Mouse (Mus musculus) leukemia stem cell, adult 10-12 weeks (primary cell): Measurements from ENCODE around the gene Abhd16a. TPM values are rescaled to one million over a fixed set of nuclear protein-coding genes. Genes with fewer than 3 reads are reported as not detected.

Experiments used
- polyA plus RNA-seq: library from polyadenylated mRNA; stranded (reverse); fragments of >175 nt; gene quantifications from 2 replicates; pipeline ENCODE4 v1.2.3, GENCODE M21; 2012; ENCODE audit warnings: low replicate concordance

Abhd16a gene
- polyA plus RNA-seq: 312 and 354 TPM in 2 replicates

DNA sequence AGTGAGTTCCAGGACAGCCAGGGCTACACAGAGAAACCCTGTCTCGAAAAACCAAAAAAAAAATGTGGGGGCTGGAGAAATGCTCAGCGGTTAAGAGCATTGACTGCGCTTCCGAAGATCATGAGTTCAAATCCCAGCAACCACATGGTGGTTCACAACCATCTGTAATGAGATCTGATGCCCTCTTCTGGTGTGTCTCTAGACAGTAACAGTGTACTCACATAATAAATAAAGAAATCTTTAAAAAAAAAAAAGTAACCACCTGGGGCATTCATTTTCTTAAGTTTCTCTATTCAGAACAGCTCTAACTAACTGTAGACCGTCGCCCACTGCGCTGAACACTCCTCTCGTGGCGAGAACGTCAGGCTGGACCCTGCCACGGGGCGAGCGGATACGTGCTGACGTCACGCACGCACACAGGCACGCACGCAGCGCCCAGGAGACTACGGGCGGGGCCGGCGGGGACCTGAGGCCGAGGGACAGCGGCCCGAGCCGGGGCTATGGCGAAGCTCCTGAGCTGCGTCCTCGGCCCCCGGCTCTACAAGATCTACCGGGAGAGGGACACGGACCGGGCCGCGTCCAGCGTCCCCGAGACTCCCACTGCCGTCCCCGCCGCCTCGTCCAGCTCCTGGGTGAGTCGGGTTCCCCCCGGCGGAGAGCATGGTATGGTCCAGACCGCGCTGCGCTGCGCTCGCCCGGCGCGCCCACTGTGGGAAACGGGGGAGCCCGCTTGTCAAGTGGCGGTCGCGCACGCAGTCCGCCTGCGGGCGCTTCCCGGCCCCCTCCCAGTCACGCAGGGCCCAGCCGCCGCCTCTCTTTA lies at the start of gene Abhd16a:
Gene Abhd16a, plus strand, starts transcription at position 439 of the 820 bp plus-strand sequence.

DNA sequence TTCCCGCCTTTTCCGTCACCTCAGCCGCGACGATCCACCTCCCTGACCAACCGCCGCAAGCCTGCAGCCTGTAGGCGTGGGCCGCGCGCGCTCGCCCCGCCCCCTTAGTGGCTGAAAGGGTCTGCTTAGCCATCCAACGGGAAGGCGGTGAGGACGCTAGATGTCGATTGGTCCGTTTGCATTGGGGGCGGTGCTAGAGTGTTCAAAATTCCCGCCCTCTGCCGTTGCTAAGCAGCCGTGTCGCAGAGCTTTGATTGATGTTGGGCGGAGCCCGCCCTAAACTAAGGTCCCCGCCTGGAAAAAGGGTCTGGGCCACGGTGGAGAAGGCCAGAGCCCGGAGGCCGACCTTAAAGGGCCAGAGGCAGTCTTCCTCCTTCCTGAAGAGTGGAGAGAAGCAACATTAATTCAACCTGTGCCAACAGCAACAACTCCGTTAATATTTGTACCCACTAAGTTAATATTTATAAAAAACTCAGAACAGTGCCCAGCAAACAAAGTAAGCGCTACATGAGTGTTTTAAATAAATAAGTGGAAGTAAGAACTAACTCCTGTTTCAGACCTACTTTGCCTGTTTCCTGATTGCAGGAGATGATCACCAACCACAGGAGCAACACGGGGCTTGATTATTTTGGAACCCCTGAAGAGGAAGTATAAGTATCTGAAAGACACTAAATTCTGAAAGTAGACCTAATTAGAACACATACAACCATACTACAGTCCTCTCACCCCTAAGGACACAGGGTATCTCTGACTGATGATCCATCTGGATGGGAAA lies 42.2 kb upstream of the Abhd16a start, which contains the start of gene Msh5:
Gene Msh5, minus strand, starts transcription at position 65 of the 775 bp plus-strand sequence.

DNA sequence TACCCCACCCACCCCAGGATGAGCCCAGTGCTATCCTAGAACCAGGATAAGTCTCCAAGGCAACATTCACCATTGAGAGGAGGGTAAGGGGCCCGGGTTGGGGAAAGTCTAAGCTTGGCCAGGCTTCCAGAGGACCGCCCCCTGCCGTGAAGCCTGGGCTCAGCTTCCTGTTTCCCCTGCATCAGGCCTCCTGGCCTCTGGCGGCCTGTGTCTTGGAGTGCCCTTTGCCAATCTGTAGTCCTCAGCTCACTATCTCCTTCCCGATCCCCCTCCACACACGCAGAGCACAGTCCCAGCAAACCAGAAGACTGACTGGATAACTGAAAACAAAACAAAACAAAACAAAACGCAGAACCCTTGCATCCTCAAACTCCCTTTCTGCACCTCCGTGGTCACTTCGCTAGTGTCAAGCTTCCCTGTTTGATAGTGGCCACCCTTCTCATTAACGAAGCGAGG lies 39.5 kb upstream of the Abhd16a start, which contains the start of gene Clic1:
Gene Clic1, plus strand, starts transcription at position 406 of the 456 bp plus-strand sequence.

DNA sequence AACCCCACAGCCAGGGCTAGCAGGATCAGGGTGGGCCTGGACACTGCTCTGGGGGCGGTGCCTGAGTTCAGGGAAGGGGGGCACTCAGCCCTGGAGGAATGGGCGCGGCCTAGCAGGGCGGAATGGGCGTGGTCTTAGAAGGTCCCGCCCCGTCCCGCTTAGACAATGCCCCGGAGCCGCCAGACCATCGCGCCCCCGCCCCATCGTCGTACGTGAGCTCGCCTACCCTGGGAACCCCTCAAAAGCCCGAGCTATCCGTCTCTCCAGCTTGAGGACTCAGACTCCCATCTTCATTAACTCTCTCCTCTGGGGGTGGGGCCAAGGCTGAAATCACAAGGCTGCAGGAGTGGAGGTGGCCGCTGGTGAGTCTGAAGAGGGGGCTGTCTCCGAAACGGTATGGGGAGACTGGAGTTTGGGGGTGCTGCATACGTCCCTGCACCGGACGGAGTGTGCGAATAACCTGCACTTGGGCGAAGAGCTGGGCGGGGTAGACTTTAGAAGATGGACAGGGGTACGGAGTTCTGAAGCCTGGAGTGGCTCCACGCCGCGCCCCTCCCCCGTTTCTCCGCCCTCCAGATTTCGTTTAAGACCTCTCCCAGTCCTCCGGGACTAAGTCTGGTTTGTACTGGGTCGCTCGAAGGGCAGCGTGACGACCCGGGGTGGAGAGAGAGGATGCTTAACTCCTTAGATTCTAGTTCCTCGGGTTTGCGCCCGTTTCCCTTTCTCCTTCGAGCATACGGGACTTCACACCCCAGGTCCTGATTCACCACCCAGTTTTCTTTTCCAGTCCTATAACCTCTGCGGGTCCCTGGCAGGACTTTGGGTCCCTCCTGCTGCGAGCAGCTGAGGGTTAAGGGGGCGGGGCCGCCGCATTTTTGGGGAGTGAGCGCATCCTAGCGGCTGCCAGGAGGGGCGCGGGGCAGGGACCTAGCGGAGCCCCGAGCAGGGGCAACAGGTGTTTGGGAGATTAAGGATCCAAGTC lies 29.9 kb upstream of the Abhd16a start, which contains the start of gene Ddah2:
Gene Ddah2, plus strand, starts transcription at position 125 of the 982 bp plus-strand sequence.

DNA sequence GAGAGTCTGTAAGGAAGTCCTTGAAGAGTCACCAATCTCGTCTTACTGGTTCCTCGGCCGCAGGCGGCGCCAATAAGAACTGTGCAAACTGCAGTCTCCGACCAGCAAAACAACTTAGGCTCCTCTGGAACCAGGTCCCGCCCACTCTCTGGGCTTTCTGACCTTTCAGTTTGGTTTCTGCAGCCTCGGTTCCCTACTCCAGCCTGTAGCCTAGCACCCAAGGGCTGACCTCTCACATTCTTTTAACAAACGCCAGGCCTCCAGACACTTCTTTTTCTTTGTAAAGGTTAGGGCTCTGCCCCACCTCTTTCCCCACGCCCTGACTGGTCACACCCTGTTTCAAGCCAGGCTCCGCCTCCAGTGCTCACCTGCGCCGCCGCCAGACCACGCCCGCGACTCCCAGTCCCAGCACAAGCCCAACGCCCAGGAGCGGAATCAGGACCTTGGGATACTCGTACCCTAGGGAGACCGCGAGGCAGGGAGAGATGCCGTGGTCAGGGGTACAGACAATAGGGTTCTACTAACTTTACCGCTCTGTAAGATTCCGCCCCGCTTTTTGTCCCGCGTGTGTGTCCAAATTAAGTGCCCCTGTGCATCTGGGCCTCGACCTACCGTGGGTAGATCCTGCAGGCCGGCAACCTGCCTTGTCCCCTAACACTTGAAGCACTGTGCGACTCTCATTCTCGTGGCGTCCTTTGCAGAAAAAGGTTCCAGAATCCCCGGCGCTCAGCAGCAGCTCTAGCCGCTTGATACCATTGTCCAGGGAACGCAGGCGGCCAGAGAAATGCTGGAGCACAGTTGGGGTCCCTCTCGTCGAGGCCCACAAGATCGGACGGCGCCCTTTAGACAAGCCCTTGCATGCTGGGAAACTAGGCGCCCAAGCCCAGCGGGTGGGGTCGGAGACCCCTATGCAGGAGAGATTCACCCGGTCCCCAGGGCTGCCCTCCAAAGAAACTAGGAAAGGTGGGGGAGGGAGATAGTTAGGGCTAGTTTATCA lies 23.8 kb upstream of the Abhd16a start, which contains the start of gene Ly6g6c:
Gene Ly6g6c, plus strand, starts transcription at position 438 of the 997 bp plus-strand sequence.

DNA sequence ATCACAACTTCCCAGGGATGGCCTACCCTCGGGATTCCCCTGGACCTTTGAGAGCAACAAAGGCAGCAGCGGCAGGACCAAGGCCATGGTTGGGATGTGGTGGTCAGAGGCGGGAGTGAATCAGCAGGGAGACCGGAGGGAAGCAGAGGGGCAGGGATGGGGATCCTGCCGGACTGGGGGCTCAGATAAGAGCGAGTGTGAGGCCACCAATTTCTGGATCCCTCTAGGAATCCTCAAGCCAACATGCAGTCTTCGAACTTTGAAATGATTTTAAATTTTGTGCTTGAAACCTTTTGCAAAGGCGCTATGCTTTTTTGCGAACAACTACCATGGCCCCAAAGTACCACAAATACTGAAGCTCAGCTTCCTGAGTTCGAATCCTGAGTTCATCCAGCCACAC lies 23.0 kb upstream of the Abhd16a start, which contains the start of gene Mpig6b:
Gene Mpig6b, minus strand, starts transcription at position 101 of the 400 bp plus-strand sequence.

DNA sequence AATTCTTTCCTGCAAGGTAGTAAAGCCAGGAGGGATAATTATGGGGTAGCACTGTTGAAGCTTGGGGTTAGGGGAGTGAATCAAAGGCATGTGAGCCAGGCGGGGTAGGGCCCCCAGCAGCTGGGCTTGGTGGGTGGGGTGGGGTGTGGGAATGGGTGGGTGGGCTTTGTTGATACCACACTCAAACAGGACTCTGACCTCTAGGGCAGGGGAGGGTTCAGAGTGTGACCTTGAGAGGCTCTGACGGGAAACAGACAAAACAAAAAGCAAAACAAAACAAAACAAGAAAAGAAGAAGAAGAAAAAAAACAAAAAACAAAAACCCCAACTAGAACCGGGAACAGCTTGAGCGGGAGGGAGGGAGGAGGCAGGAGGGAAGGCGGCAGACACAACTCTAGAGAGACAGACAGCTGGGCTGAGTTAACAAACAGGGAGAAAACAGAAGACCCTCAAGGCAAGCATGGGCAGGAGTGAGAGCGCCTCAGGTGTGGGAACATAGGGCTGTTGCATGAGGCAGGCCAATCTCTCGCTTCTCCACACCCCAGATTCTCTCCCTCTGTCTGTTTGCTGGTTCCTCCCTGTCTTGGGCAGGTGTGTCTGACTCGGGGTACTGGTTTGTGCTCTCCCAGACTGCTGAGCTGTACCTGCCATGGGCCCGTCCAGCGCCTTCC lies 12.4 kb upstream of the Abhd16a start, which contains the start of gene Ly6g6e:
Gene Ly6g6e, plus strand, starts transcription at position 396 of the 670 bp plus-strand sequence.

DNA sequence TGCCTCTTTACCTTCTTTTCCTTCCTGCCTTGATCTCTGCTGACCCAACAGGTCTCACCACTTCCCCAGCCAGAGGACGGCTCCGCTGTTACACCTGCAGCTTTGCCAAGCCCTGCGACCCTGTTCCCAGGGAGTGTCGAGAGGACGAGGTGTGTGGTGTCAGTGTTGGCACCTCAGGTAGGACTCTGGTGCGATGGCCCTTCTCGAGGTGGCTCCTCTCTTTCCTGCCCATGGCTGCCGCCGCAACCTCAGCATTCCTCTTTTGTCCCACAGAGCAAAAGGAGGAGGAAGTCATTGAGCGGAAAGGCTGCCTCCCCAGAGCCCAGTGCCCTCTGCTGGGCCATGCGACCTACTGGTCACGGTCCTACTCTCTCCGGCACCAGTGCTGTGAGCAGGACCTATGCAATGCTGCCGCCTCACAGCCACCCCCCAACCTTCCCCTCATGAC lies 11.3 kb upstream of the Abhd16a start, which contains the start of gene Ly6g6d:
Gene Ly6g6d, minus strand, starts transcription at position 280 of the 448 bp plus-strand sequence.

DNA sequence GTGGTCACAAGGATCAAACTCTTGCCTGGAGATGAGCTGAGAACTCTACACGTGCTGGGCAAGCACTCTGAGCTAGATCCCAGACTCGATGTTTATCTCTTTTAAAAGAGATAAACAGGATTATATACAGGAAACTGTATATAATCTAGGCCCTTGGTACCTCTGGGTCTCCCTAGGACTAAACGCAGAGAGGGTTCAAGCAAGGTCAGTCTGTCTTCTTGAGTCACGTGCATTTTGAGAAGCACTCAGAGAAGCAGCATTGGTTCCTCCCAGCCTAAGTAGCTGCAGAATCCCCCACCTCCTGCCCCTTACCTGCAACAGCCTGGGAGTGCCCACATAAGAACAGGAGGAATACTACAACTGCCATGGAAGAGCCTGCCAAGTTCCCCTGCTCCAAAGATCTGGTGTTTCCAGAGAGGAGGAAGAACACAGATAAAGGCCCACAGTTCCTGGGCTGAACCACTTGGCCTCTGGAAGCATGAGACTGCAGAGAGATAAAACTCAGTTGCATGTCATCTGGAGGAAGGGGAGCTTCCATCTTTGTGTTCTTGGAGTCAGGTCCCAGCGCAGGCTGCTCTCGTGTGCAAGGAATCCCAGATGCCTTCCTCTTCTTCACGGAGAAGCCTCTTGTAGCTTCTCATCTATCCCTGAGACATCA lies 3.7 kb upstream of the Abhd16a start, which contains the start of gene Ly6g6f:
Gene Ly6g6f, minus strand, starts transcription at position 403 of the 658 bp plus-strand sequence.

DNA sequence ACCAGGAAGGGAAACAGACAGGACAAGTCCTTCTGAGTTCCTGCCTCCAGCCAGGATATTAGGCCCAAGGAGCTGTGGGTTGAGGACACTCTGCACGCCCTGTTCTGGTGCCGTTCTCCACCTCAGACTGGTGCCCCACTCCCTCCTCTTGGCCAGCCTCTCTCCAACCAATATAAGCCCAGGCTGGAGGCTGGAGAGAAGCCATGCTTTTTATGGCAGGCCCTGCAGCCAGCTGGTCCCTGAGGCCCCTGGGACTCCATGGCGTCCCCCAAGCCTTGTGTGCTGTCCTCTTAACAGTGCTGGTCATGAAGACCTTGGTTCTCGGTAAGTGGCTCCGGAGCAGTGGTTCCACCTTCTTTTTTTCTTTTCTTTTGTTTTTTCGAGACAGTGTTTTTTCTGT lies 19.0 kb downstream of the Abhd16a start, which contains the start of gene Ly6g5c:
Gene Ly6g5c, plus strand, starts transcription at position 183 of the 400 bp plus-strand sequence.

DNA sequence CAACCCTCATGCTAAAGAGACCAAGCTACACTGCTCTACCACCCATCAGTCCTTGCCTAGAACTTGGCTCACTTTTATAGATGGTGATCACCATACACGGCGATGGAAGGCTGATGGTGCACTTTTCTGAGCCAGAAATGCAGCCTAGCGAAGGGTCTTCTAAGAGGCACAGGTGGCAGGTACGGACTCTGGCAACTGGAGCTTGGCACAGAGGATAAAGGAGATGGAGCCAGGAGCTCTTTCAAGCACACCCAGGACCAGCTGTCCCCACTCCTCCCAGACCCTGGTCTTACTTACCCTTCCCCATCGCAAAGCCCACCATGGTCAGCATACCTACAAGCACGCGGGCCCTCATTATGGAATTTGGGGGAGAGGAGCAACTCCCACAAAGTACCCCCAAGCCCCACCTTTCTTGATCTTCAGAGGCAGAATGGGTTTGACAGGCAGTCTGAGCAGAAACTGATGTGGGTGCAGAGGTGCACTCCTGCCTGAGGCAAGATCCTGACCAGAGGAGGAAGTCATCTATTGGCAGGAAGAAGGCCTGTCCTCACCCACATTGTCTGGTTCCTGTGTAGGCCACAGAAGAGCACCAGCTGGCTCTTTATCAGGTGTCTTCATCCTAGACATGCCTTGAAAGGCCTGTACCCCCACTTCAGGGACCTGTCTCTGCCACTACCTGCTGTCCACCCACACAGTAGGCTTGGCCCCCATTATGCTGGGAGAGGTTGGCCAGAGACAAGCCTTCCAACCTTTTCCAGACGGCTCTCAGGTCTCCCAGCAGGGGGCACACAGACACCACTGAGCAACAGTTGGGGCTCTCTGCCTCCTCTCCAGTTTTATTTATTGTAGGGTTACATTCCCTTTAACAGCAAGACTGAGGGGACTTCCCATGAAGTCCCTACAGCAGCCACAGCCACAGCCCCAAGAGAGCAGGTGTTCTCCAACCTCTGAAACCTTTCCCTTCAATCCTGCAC lies 26.3 kb downstream of the Abhd16a start, which contains the start of gene Ly6g5b:
Gene Ly6g5b, minus strand, starts transcription at position 383 of the 974 bp plus-strand sequence.

DNA sequence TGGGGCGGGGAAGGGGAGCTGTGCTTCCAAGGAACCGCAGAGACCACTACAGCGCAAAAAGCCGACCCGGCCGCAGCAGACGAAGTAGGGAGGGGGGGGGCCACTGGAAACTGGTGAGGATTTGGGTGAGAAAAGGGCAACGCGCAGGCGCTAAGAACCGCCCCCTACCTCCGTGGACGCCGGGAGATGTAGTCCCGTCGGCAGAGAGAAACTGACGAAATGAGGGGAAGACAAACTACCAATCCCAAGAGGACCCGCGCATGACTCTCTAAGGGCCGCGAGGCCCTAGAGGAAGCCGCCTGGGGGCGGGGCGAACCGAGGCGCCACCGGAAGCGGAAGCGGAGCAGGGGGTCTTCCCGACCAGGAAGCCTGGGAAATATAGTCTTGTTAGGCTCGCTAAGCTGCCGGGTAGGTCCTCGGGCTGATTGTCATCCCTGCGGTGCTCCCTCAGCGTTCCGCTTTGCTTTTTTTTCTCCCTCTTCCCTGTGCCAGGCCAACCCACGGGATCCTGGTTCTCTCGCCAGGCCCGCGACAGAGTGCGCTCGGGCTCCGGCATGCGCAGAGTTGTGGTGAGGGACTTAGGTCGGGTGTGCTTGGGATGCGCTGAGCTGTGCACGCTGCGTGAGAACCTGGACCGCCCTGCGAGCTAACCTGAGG lies 32.2 kb downstream of the Abhd16a start, which contains the start of gene Gpank1:
Gene Gpank1, plus strand, starts transcription at position 313 of the 657 bp plus-strand sequence.

DNA sequence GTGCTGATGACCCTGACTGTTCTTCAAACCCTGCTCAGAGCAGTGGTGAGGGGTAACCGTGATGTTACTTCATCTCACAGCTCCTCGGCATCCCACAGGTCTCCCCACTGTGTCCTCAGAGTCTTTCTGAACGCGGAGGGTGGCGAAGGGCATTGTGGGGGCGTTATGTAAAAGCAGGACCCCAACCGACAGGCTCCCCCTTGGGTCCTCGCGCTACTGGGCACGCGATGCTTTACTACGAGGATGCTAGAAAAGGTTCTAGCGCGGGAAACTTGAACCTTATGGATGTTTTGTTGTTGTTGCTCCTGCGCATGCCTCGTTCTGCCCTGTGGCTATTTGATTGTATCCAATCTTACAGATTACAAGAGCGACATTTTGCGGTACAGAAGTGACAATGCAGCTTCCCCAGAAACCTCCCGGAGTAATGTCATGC lies 32.8 kb downstream of the Abhd16a start, which contains the start of gene Csnk2b:
Gene Csnk2b, minus strand, starts transcription at position 183 of the 433 bp plus-strand sequence.

DNA sequence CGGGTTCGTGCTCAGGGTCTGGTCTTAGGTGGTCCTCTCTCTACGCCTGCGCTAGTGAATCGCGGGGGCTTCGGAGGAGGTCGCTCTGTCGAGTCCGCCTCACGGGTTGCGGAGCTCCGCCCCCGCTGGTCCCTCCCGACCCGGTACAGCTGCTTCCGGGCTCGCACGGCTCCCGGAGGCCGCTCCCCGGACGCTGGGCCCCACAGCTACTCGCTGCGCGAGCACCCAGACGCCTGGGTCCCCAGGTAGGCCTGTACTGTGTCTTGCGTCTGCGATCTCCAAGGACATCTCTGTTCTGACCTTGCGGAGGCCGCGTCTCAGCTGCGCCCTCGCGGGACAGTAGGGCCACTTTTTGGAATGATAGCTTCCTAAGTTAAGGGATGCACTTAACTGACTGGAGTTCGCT lies 37.1 kb downstream of the Abhd16a start, which contains the start of gene D17H6S53E:
Gene D17H6S53E, plus strand, starts transcription at position 168 of the 406 bp plus-strand sequence.

DNA sequence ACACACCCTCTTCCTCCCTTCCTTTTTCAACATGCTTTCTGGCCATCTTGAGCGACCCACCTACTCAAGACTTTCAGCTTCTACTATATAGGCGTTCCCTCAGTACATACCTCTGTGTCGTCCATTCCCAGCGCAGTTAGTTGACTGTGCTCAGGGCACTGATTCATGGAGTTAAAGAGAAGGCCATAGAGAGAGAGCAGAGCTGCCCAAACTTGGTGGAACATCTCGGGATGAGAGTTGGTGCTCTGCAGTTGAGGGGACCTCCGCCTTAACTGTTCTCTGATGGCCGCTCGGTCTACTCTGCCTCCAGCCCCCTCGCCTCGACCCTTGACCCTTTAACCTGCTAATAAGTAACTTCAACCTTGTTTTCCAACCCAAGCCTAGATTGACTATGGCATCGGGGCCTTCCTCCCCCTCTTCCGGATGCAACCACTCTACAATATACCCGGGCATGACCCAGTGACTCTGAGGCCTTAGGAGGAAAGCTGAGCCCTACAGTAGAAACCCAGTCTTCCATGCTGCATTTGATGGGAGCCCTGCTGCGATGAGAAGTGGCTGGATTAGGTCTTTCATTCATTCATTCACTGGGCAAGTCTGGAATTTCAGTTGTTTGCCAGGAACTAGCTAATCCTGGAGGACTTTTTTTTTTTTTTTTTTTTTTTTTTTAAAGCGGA lies 42.6 kb downstream of the Abhd16a start, which contains the start of gene Apom:
Gene Apom, minus strand, starts transcription at position 551 of the 674 bp plus-strand sequence.

